Mouse (Mus musculus) limb, embryonic 12.5 days (tissue): Measurements from ENCODE around the gene Trpv2. TPM values are rescaled to one million over a fixed set of nuclear protein-coding genes. Genes with fewer than 3 reads are reported as not detected.

Source experiments
- ATAC-seq: fragments of 200-750 bp; cut with Nextera tagmentation; 2 replicates; pipeline ENCODE4 v1.8.0; 2017; ENCODE audit warnings: low read depth, moderate TSS enrichment; ENCODE audit not compliant: insufficient number of reproducible peaks, insufficient read depth, low FRiP score, low TSS enrichment
- H3K27ac ChIP-seq: fragments of 300-500 bp; sonication (generic); 2 replicates; pipeline ENCODE4 v1.5.1; 2016; ENCODE audit warnings: mild to moderate bottlenecking, moderate library complexity
- H3K27me3 ChIP-seq: fragments of 300-500 bp; sonication (generic); 2 replicates; pipeline ENCODE4 v1.6.1; 2016; ENCODE audit warnings: mild to moderate bottlenecking, moderate library complexity
- H3K36me3 ChIP-seq: fragments of 300-500 bp; sonication (generic); 2 replicates; pipeline ENCODE4 v1.6.1; 2016; ENCODE audit warnings: mild to moderate bottlenecking, moderate library complexity
- H3K4me1 ChIP-seq: fragments of 300-500 bp; sonication (generic); replicated peaks from 2 replicates; pipeline ENCODE4 v1.6.1; 2016
- H3K4me2 ChIP-seq: fragments of 300-500 bp; sonication (generic); 2 replicates; pipeline ENCODE4 v1.6.1; 2016; ENCODE audit warnings: mild to moderate bottlenecking, moderate library complexity
- H3K4me3 ChIP-seq: fragments of 300-500 bp; sonication (generic); replicated peaks from 2 replicates; pipeline ENCODE4 v1.5.1; 2016; ENCODE audit warnings: mild to moderate bottlenecking
- H3K9ac ChIP-seq: fragments of 300-500 bp; sonication (generic); replicated peaks from 2 replicates; pipeline ENCODE4 v1.6.1; 2016; ENCODE audit warnings: mild to moderate bottlenecking, moderate library complexity
- H3K9me3 ChIP-seq: fragments of 300-500 bp; sonication (generic); 2 replicates; pipeline ENCODE4 v1.6.1; 2016; ENCODE audit warnings: mild to moderate bottlenecking, moderate library complexity
- WGBS: fragments of 180-500 bp; shearing (Covaris S2); methylation state at CpG from one replicate; pipeline ENCODE4 v1.1.7; 2016; 5-methylcytosine and 5-hydroxymethylcytosine counted together
- polyA plus RNA-seq: library from polyadenylated mRNA; unstranded; fragments of >200 nt; fragmentation: Nextera tagmentation; extraction: Ambion mirVana; gene quantifications from 2 replicates; pipeline ENCODE4 v1.2.1, GENCODE M21; 2016

Trpv2 gene
- polyA plus RNA-seq, 1 experiment from 2014 or later, result 1.2 TPM

DNA sequence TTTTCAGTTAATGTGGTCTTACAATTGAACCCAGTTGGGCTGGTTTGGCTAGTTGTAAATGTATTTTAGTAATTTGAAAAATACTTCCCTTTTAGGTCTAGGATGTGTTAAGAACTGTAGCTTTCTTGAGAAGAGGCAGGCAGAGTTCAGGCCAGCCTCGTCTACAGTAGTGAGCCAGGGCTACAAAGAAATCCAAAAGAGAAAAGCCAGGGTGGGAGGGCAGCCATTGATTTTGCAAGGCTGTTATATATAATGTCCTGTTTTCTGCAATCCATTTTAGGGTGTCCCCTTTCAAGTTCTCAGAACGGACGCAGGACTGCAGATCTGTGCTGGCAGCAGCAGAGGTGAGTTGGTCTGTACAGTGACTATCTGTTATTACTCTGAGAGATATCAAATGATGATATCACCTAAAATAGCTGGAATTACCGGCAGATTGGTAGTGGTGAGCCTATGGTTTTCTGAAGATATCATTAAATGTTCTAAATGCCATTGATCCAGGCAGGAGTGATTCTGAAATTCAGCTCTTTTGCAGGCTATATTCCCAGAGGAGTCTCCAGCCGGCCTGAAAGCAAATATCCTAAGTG lies 29.9 kb downstream of the Trpv2 start:
- peaks cover 24% of the 10 kb centered on the region for H3K4me1 ChIP-seq
- H3K36me3 ChIP-seq, result peaks cover 55% of the 10 kb centered on the region
- peak overlapping the region; percentile 82 for H3K4me2 ChIP-seq
- peak overlapping the region; percentile 98 for H3K9ac ChIP-seq
- ATAC-seq, result no peak
- no peaks in the 10 kb centered on the region for H3K9me3 ChIP-seq
- 18% methylated on average over 5 of the region's 5 CpGs for WGBS
- H3K27me3 ChIP-seq, result no peaks in the 10 kb centered on the region
- H3K4me3 ChIP-seq, result peak overlapping the region; percentile 85
- H3K27ac ChIP-seq, result peak overlapping the region; percentile 94

DNA sequence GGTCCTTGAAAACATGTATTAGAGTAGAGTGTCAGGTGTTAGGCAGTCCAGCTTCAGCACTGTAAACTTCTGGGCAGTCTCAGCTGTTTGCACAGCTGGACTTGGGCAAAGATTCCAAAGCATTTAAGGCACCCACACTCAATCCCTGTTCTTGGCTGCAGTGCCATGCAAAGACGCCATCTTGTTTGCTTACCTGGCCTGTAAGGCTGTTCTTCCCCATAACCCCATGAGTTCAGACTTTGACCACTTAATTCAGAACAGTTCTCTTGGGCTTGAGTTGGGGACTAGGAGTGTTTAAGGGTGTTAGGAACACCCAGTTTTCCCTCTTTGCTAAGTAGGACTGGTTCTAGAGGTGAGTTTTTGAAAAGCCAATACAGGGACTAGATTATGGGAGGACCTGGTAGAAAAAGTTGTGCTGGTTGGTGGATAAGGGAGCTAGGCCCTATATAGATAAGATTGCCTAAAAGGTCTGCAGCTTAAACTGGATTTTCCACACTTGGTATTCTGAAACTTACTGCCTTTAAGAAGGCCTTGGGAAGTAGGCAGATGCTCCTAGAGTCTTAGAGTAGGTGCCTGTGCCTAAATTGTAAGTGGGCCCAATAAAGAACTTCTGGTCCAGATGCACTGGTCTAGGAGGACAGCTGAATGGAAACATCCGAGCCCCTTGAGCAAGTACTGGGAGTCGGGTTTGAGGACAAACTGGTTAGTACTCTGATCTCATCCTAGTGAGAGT lies 30.8 kb downstream of the Trpv2 start:
- Histone ChIP-seq H3K9ac (peak overlapping the region; percentile 98), H3K4me3 (peak overlapping the region; percentile 85), H3K27ac (peak overlapping the region; percentile 94), H3K27me3 (no peaks in the 10 kb centered on the region), H3K36me3 (peaks cover 63% of the 10 kb centered on the region), H3K4me1 (peaks cover 24% of the 10 kb centered on the region), H3K9me3 (no peaks in the 10 kb centered on the region), H3K4me2 (peak overlapping the region; percentile 82)
- WGBS, result 21% methylated on average over 3 of the region's 3 CpGs
- no peak for ATAC-seq

DNA sequence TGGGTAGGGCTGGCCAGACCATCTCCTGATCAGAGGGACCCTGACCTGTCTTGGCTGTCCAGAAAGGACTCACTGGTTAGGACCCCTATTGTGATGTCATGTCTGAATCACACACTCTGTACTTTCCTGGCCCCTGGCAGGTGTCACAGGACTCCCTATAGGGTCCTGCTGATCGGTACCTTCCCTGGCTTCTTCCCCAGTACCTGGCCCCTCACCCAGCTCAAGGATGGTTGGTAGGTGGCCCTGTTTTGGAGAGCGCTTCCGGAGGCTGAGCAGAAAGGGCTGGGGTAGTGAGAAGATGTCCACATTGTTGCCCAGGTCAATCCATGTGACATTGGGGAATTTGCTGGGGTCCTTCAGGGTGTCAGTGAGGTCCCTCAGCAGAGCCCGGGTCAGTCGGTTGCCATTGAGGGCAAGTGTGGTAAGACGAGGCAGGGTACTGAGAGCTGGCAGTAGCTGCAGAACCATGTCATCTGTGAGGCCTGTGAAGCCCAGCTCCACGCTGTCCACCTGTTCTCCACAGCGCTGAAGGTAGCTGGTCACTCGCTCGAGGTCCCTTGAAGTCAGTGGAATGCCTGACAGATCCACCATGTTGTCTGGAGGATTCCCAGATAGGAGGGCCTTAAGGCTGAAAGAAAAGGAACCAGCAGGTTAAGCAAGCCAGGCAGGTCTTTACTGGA lies 31.5 kb downstream of the Trpv2 start:
- H3K4me2 ChIP-seq, result peak overlapping the region; percentile 82
- peak overlapping the region; percentile 98; the same call in 1 of the 2 replicates for H3K9ac ChIP-seq
- H3K36me3 ChIP-seq, result peaks cover 69% of the 10 kb centered on the region
- no peaks in the 10 kb centered on the region for H3K9me3 ChIP-seq
- peak overlapping the region; percentile 85 for H3K4me3 ChIP-seq
- H3K27me3 ChIP-seq, result no peaks in the 10 kb centered on the region
- WGBS, result 37% methylated on average over 10 of the region's 10 CpGs
- peaks cover 24% of the 10 kb centered on the region for H3K4me1 ChIP-seq
- ATAC-seq, result no peak
- peak overlapping the region; percentile 94; the same call in 1 of the 2 replicates for H3K27ac ChIP-seq

- peak overlapping the region; percentile 82 for H3K4me2 ChIP-seq
- no peaks in the 10 kb centered on the region for H3K27me3 ChIP-seq
- no peak overlapping the region for H3K9ac ChIP-seq
- WGBS, result 65% methylated on average over 10 of the region's 10 CpGs
- peaks cover 69% of the 10 kb centered on the region for H3K36me3 ChIP-seq
- H3K4me3 ChIP-seq, result no peak overlapping the region
- ATAC-seq, result no peak
- H3K9me3 ChIP-seq, result no peaks in the 10 kb centered on the region
- peak overlapping the region; percentile 94; the same call in 1 of the 2 replicates for H3K27ac ChIP-seq
- peaks cover 24% of the 10 kb centered on the region for H3K4me1 ChIP-seq
Observed at GRCm38 (mm10) chr11:62606299-62607169, 32.2 kb downstream of the Trpv2 start.

GRCm38 (mm10) chr11:62607170-62607951 lies 33.1 kb downstream of the Trpv2 start:
- no peaks in the 10 kb centered on the region for H3K27me3 ChIP-seq
- H3K4me1 ChIP-seq, result peaks cover 24% of the 10 kb centered on the region
- H3K9me3 ChIP-seq, result no peaks in the 10 kb centered on the region
- no peak for ATAC-seq
- peaks cover 74% of the 10 kb centered on the region for H3K36me3 ChIP-seq
- H3K4me3 ChIP-seq, result no peak overlapping the region
- no peak overlapping the region for H3K4me2 ChIP-seq
- no peak overlapping the region for H3K9ac ChIP-seq
- 74% methylated on average over 10 of the region's 10 CpGs for WGBS
- peak overlapping the region; percentile 35; the same call in 1 of the 2 replicates for H3K27ac ChIP-seq

- Histone ChIP-seq H3K4me3 (no peak overlapping the region), H3K9me3 (no peaks in the 10 kb centered on the region), H3K4me2 (no peak overlapping the region), H3K4me1 (peaks cover 25% of the 10 kb centered on the region), H3K36me3 (peaks cover 79% of the 10 kb centered on the region), H3K9ac (no peak overlapping the region), H3K27me3 (no peaks in the 10 kb centered on the region), H3K27ac (no peak overlapping the region)
- ATAC-seq, result no peak
- 96% methylated on average over 1 of the region's 1 CpGs for WGBS
Observed at GRCm38 (mm10) chr11:62607952-62608201, 33.6 kb downstream of the Trpv2 start.

GRCm38 (mm10) chr11:62608826-62609675 lies 34.8 kb downstream of the Trpv2 start:
- Histone ChIP-seq H3K36me3 (peaks cover 76% of the 10 kb centered on the region), H3K9me3 (no peaks in the 10 kb centered on the region), H3K27me3 (no peaks in the 10 kb centered on the region), H3K4me1 (peaks cover 29% of the 10 kb centered on the region), H3K4me2 (no peak overlapping the region), H3K27ac (no peak overlapping the region), H3K4me3 (no peak overlapping the region), H3K9ac (no peak overlapping the region)
- ATAC-seq, result no peak
- 79% methylated on average over 10 of the region's 10 CpGs for WGBS

GRCm38 (mm10) chr11:62610304-62610703 lies 36.0 kb downstream of the Trpv2 start:
- Histone ChIP-seq H3K27me3 (no peaks in the 10 kb centered on the region), H3K4me3 (no peak overlapping the region), H3K9ac (no peak overlapping the region), H3K9me3 (no peaks in the 10 kb centered on the region), H3K27ac (no peak overlapping the region), H3K36me3 (peaks cover 64% of the 10 kb centered on the region), H3K4me2 (no peak overlapping the region), H3K4me1 (peaks cover 26% of the 10 kb centered on the region)
- ATAC-seq, result no peak
- WGBS, result 81% methylated on average over 6 of the region's 6 CpGs

DNA sequence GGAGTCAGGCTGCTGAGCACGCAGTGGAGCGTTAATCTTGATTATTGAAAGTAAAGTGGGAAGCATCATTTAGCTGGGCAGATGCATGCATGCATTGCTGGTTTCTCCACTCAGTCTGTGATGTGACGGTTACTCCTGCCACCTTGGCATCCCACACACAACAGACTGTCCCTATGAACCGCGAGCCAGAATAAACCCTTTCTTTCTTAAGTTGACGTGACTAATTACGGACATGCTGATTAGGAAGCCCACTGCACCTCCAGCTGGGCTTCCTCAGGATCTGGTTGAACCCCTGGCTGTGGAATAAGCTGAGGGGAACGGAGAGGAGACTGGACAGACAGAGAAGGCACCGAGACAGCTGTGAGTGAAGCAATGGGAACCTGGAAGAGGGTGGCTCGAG lies 38.3 kb downstream of the Trpv2 start:
- Histone ChIP-seq H3K27ac (no peak overlapping the region), H3K4me2 (no peak overlapping the region), H3K36me3 (peaks cover 62% of the 10 kb centered on the region), H3K9me3 (no peaks in the 10 kb centered on the region), H3K9ac (no peak overlapping the region), H3K4me1 (peaks cover 18% of the 10 kb centered on the region), H3K27me3 (no peaks in the 10 kb centered on the region), H3K4me3 (no peak overlapping the region)
- WGBS, result 89% methylated on average over 10 of the region's 10 CpGs
- ATAC-seq, result no peak
